Mouse (Mus musculus): Measurements from ENCODE around the gene Gm973. TPM values are rescaled to one million over a fixed set of nuclear protein-coding genes. Genes with fewer than 3 reads are reported as not detected.

The Gm973 gene
- total and polyA plus RNA-seq, 3 experiments, result 2.3 to 14.9 (median 7.6) TPM

GRCm38 (mm10) chr1:59538381-59538780 lies 22.3 kb downstream of the Gm973 start:
- H3K9ac ChIP-seq (ENCODE audit: insufficient read depth, low read depth), result no peak overlapping the region
- H3K4me1 ChIP-seq (ENCODE audit: control insufficient read depth in 1 of 2, insufficient read depth in 2 of 2), result peaks cover 0 to 6% of the 10 kb centered on the region in 2 experiments; a peak in 2 of 4 replicates
- TF ChIP-seq ELF1 (IDR thresholded peaks at IDR 0.05; ENCODE audit: low read depth, low read length), result no peak
- TF ChIP-seq ETS1 (conservative IDR thresholded peaks at IDR 0.05; ENCODE audit: low read depth, low read length), result no peak
- no peaks in the 10 kb centered on the region for H3K27me3 ChIP-seq (replicated peaks)
- no peaks in the 10 kb centered on the region for H3K79me2 ChIP-seq (replicated peaks; ENCODE audit: control insufficient read depth, extremely low read depth, insufficient read depth, poor library complexity, severe bottlenecking)
- no peak overlapping the region for H3K27ac ChIP-seq (ENCODE audit: insufficient read depth, low read depth)
- no peak overlapping the region for H3K4me2 ChIP-seq (ENCODE audit: insufficient read depth, low read depth, poor library complexity, severe bottlenecking)
- DNase-seq (ENCODE audit: extremely low read depth), result no peak
- dilution Hi-C loops (cut with MboI; ENCODE audit: extremely low pct_ligation_motif_present, extremely low pct_unique_long_range_greater_than_20kb, low sequenced_read_pairs) (no loop called here), in situ Hi-C loops (cut with MboI; ENCODE audit: low pct_ligation_motif_present, low pct_unique_long_range_greater_than_20kb, low sequenced_read_pairs) (no loop called here)
- no peaks in the 10 kb centered on the region for H3K9me3 ChIP-seq (replicated peaks; ENCODE audit: low read length)
- no peaks in the 10 kb centered on the region for H3K36me3 ChIP-seq (replicated peaks in 1 of 2; ENCODE audit: control insufficient read depth in 1 of 2, insufficient read depth in 1 of 2, low read length in 1 of 2)
- H3K4me3 ChIP-seq (replicated peaks in 1 of 3; ENCODE audit: low read depth in 2 of 3, low read length in 2 of 3, poor library complexity in 1 of 3), result no peak overlapping the region

GRCm38 (mm10) chr1:59540537-59541148 lies 24.6 kb downstream of the Gm973 start:
- in situ Hi-C loops (cut with MboI; ENCODE audit: low pct_ligation_motif_present, low pct_unique_long_range_greater_than_20kb, low sequenced_read_pairs), result no loop called here
- no peak overlapping the region for H3K27ac ChIP-seq (ENCODE audit: insufficient read depth, low read depth)
- no peak for TF ChIP-seq TBP (conservative IDR thresholded peaks at IDR 0.05; ENCODE audit: low read depth, low read length)
- no peak for TF ChIP-seq MAFK (IDR thresholded peaks at IDR 0.05; ENCODE audit: insufficient replicate concordance, low read length)
- TF ChIP-seq RAD21 (IDR thresholded peaks at IDR 0.05; ENCODE audit: low read depth, low read length), result no peak
- TF ChIP-seq KAT2A (IDR thresholded peaks at IDR 0.05; ENCODE audit: insufficient replicate concordance, low read length), result no peak
- no peak for TF ChIP-seq GABPA (IDR thresholded peaks at IDR 0.05; ENCODE audit: insufficient replicate concordance, low read depth, low read length)
- H3K4me1 ChIP-seq (ENCODE audit: control insufficient read depth in 1 of 2, insufficient read depth in 2 of 2), result no peaks in the 10 kb centered on the region
- no peaks in the 10 kb centered on the region for H3K36me3 ChIP-seq (replicated peaks in 1 of 2; ENCODE audit: control insufficient read depth in 1 of 2, insufficient read depth in 1 of 2, low read length in 1 of 2)
- DNase-seq (ENCODE audit: extremely low read depth), result no peak
- dilution Hi-C loops (cut with MboI; ENCODE audit: extremely low pct_ligation_motif_present, extremely low pct_unique_long_range_greater_than_20kb, low sequenced_read_pairs), result no loop called here
- no peak overlapping the region for H3K4me3 ChIP-seq (replicated peaks in 1 of 3; ENCODE audit: low read depth in 2 of 3, low read length in 2 of 3, poor library complexity in 1 of 3)
- no peaks in the 10 kb centered on the region for H3K9me3 ChIP-seq (replicated peaks; ENCODE audit: low read length)
- H3K27me3 ChIP-seq (replicated peaks), result no peaks in the 10 kb centered on the region
- H3K9ac ChIP-seq (ENCODE audit: insufficient read depth, low read depth), result no peak overlapping the region
- no peaks in the 10 kb centered on the region for H3K79me2 ChIP-seq (replicated peaks; ENCODE audit: control insufficient read depth, extremely low read depth, insufficient read depth, poor library complexity, severe bottlenecking)
- H3K4me2 ChIP-seq (ENCODE audit: insufficient read depth, low read depth, poor library complexity, severe bottlenecking), result no peak overlapping the region

DNA sequence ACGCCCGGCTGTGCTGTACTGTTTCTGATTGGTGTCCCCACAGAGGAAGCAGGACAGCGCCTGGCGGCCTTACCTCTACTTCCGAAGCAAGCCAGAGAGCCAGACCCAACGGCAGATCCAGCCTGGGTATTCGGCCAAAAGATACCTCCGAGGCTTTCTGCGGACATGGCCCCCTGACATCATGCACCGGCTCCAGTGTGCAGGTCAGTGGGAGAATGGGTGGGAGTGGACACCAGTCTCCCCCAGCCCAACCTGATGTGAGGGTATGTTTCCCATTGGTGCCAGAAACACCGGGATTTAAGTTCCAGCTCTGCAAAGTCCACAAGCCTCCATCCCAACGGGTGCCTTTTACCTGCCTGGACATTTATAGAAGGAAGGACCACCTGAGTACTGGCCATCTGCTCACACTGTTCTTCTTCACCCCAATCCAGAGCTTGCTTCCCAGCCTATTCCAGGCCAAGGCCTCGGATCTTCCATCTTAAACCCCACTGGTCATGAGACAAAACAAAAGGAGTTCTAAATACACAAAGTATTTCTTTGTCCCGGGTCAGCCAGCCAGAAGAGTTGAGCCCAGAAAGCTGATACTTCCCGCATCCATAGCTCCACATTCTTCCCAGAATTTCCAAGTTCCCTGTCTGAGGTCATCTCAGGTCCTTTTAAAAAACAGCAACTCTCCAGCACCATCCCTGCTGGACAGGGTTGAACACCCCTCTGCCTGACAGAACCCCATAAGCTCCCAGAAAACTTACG lies 25.4 kb downstream of the Gm973 start:
- Histone ChIP-seq H3K79me2 (replicated peaks; ENCODE audit: control insufficient read depth, extremely low read depth, insufficient read depth, poor library complexity, severe bottlenecking) (no peaks in the 10 kb centered on the region), H3K27ac (ENCODE audit: insufficient read depth, low read depth) (no peak overlapping the region), H3K36me3 (replicated peaks in 1 of 2; ENCODE audit: control insufficient read depth in 1 of 2, insufficient read depth in 1 of 2, low read length in 1 of 2) (no peaks in the 10 kb centered on the region), H3K27me3 (replicated peaks) (no peaks in the 10 kb centered on the region), H3K4me3 (replicated peaks in 1 of 3; ENCODE audit: low read depth in 2 of 3, low read length in 2 of 3, poor library complexity in 1 of 3) (no peak overlapping the region), H3K4me2 (ENCODE audit: insufficient read depth, low read depth, poor library complexity, severe bottlenecking) (no peak overlapping the region), H3K9ac (ENCODE audit: insufficient read depth, low read depth) (no peak overlapping the region), H3K4me1 (ENCODE audit: control insufficient read depth in 1 of 2, insufficient read depth in 2 of 2) (no peaks in the 10 kb centered on the region), H3K9me3 (replicated peaks; ENCODE audit: low read length) (no peaks in the 10 kb centered on the region)
- in situ Hi-C loops (cut with MboI; ENCODE audit: low pct_ligation_motif_present, low pct_unique_long_range_greater_than_20kb, low sequenced_read_pairs) (no loop called here), dilution Hi-C loops (cut with MboI; ENCODE audit: extremely low pct_ligation_motif_present, extremely low pct_unique_long_range_greater_than_20kb, low sequenced_read_pairs) (no loop called here)
- TF ChIP-seq ZNF384 (IDR thresholded peaks at IDR 0.05; ENCODE audit: low read depth, low read length) (no peak), USF2 (conservative IDR thresholded peaks at IDR 0.05; ENCODE audit: low read depth, low read length) (no peak), IRF4 (IDR thresholded peaks at IDR 0.05; ENCODE audit: low read depth, low read length) (no peak), MEF2A (IDR thresholded peaks at IDR 0.05; ENCODE audit: borderline replicate concordance, low read depth, low read length) (no peak), PAX5 (IDR thresholded peaks at IDR 0.05; ENCODE audit: low read length) (no peak), SMC3 (IDR thresholded peaks at IDR 0.05; ENCODE audit: low read depth, low read length) (no peak), USF1 (IDR thresholded peaks at IDR 0.05; ENCODE audit: low read depth, low read length) (no peak), MXI1 (IDR thresholded peaks at IDR 0.05; ENCODE audit: low read depth, low read length) (no peak), ELF1 (IDR thresholded peaks at IDR 0.05; ENCODE audit: low read depth, low read length) (no peak), TCF12 (IDR thresholded peaks at IDR 0.05; ENCODE audit: low read depth, low read length) (no peak), NELFE (IDR thresholded peaks at IDR 0.05; ENCODE audit: low read depth, low read length) (no peak), ETS1 (conservative IDR thresholded peaks at IDR 0.05; ENCODE audit: low read depth, low read length) (no peak), CTCF (conservative IDR thresholded peaks at IDR 0.05 in 1 of 2, IDR thresholded peaks at IDR 0.05 in 1 of 2; ENCODE audit: low read depth in 2 of 2, low read length in 2 of 2) (no peak)
- no peak for DNase-seq (ENCODE audit: extremely low read depth)

Measured in CH12.LX (cell line).